Mouse (Mus musculus) yolk sac, embryonic 10.5 days (tissue): ENCODE results near the gene Flad1.

Experiments used
- DNase-seq: peaks from one replicate; pipeline ENCODE4 v3.0.0-alpha.2; 2017; ENCODE audit warnings: low spot score

The Flad1 gene

DNA sequence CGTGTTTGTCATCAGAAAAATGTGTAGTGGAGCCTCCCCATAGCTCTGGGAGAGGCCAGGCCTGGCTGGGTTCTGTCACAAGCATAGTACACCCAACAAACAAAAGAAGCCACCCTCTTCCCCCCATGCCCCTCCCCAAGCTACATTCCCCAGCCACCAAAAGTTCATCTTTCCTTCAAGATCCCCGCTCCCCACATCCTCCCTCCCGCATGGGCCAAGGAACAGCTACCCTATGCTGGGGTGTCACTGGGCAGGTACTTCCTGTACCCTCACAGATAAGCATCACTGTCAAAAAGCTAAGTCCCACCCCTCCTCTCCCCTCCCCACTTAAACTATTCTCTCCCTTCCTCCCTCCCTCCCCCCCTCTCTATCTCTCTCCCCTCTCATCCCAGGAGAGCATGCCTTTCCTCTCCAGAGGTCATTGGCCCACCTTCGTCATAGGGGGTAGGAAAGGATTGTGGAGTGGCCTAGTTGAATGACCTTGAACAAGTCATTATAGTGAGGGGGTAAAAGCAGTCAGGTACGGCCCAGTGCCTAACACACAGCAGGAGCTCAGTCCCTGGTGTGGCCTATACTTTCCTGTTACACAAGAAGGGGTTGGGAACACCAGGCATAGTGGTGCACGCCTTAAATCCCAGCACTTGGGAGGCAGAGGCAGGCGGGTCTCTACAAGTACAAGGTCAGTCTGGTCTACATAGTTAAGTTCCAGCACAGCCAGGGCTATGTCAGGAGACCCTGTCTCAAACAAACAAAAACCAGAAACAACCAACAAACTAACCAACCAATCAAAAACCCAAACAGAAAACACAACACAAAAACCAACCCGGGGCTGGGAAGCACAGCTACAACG lies 29.4 kb downstream of the Flad1 start:
- DNase-seq = no peak

DNA sequence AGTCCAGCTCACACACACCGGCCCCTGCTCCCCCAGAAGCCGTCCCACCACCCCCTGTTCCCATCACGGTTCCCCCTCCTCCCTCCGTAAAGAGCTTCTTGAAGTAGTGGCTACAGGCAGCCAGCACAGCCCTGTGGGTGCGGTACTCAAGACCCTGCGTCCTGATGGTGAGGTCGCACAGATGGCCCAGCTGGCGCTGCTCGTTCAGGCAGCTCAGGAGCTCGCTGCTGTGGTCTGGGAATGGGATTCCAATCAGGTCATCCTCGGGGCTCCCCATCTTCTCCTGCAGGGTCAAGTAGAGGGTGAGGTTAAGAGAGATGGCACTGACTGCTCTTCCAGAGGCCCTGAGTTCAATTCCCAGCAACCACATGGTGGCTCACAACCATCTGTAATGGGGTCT lies 30.4 kb downstream of the Flad1 start:
- no peak for DNase-seq

DNA sequence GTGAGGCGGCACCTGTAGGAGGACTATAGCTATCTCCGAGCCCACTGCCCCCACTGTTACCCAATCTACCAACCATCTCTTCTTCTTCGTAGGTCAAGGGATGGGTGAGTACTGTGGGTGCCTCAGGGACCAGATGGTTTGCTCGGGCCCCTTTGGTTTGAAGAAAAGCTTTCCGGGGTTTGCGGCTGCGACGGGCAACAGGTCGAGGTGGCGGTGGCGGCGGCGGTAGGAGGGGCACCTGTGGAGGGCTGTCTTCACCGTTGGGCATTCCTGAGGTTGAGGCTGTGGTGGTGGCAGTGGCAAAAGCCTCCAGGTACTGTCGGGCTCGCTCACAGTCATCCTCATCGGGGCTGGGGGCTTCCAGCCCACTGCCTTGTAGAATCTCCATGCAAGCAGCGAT lies 31.0 kb downstream of the Flad1 start:
- no peak for DNase-seq

DNA sequence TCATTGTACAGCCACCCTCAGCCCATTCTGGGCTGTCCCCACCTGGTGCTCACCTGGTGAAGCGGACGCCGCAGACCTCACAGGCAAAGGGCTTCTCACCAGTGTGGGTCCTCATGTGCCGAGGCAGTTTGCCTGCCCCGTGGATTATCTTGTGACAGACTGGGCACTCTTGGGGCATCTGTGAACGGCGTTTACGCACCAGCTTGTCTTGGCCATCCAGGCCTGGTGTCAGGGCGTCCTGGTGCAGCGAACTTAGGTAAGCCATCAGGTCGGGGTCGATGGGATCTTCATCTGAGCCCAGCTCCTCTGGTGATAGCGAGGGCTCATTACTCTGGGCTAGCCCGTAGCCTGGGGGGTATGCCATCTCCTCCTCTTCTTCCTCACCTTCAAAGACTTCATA lies 31.4 kb downstream of the Flad1 start:
- DNase-seq = no peak

DNA sequence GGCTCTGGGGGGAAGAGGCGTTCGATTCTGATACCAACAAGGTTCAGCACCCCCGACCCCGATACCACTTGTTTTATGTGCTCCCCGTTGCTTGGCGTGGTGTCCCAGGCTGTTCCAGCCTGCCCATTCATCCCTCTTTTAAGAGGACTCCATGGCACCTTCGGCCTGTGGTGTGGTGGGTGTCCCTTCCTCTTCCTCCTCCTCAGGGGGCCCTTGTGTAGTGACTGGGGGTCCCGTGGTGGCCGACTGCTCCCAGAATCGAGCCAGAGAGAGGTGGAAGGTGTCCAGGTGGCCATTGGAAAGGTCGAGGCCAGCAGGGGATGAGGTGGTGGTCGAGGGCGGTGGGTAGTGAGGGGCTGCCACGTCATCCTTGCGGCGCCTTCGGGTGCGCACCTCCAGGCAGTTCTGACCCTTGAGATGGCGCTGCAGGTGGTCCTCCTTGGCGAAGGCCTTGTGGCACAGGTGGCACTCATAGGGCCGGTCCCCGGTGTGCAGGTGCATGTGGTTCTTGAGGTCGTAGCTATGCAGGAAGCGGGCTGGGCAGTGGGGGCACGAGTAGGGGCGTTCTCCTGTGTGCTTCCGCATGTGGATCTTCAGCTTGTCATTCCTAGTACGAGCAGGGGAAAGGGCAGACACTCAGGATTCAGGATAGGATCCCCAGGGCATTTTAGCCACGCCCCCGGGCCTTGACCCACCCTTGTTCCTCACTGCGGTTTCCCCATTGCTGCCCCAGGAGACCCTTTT lies 32.1 kb downstream of the Flad1 start:
- no peak for DNase-seq

DNA sequence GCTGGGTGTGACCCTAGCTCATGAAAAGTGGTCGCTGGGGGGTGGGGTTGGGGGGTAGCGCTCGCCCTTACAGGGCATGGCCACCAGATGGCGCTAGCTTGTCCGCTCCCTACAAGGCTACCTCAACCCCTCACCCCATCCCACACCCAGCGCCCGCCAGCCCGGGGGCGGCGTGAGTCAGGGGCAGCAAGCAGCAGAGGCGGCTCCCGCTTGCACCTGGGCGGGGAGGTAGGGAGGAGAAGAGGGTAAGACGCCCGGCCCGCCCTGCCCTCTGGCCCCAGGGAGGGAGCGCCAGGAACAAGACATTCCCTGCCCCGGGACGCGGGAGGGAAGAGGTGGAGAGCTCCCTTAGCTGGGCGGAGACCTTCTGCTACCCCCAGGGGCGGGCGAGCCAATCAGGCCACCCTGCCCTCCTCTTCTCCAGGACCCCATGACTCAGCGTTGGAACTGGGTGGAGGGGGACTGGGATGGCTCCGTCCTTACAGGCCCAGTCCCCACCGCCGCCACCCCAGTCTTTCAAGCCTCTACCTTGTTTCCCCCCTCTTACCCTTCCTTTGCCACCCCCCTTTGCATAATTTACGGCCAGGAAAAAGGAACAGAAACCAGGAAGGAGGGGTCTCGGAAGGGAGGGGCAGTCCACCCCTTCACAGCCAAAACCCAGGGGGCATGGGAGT lies 33.1 kb downstream of the Flad1 start:
- peak; percentile 87 for DNase-seq

DNA sequence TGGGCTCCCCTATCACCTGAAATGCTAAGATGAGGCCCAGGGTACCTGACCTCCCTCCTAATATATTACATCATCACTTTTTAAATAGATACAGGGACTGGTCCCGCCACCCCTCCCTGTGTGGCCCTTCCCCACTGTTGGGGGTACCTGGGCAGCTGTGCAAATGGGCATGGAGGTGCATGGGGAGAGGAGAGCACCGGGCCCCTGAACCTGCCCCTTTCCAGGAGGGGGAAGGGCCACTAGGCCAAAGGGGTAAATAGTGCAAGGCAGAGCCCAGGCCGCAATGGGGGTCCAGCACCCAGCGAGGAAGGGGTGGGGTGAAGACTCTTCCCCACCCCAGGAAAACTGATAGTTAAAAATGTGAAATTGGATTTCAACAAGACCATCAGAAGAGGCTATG lies 33.8 kb downstream of the Flad1 start:
- no peak for DNase-seq

DNA sequence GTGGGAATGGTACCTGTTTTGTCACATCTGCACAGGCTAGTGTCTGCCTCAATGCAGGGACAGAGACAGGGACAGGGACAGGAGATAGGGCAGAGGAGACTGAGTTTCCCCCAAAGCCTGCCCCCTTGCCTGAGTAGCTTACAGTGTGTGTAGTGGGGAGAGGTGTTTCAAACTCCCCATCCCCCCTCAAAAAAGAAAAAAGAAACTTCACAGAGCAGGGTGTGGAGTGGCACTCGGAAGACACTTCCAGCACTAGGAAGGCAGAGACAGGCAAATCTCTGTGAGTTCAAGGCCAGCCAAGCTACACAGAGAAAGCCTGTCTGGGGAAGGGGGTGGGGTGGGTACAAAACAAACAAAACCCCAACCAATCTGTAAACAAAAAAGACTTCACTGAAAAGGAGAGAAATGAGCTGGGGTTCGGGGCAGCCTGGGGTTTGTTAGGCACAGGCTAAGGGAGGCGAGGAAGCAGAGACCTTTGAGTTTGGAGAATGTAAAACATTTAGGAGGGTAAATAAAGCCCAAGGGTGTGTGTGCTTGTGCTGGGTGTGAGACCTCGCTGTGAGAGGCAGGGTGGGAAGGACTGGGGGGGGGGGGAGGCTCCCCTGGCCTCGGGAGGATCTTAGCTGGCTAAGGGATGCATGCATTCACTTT lies 38.0 kb downstream of the Flad1 start:
- DNase-seq = no peak

DNA sequence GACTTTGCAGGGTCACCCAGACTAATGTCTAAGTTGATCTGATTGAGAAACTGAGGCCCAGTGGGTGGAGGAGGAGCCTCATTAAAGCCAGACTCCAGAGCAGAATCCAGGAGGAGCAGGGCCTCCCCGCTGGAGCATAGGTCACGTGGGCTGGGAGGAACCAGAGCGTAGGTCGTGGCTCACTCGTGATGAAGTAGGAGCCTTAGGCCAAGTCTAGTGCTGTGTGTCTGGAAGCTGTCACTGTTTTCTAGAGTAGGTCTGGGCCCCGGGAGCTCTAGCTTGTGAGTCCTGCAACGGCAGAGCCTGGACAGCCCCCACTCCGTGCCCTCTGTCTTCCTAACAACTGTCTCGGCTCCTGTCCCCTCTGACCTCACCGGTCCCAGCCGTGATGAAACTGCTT lies 44.3 kb downstream of the Flad1 start:
- peak; percentile 59 for DNase-seq

DNA sequence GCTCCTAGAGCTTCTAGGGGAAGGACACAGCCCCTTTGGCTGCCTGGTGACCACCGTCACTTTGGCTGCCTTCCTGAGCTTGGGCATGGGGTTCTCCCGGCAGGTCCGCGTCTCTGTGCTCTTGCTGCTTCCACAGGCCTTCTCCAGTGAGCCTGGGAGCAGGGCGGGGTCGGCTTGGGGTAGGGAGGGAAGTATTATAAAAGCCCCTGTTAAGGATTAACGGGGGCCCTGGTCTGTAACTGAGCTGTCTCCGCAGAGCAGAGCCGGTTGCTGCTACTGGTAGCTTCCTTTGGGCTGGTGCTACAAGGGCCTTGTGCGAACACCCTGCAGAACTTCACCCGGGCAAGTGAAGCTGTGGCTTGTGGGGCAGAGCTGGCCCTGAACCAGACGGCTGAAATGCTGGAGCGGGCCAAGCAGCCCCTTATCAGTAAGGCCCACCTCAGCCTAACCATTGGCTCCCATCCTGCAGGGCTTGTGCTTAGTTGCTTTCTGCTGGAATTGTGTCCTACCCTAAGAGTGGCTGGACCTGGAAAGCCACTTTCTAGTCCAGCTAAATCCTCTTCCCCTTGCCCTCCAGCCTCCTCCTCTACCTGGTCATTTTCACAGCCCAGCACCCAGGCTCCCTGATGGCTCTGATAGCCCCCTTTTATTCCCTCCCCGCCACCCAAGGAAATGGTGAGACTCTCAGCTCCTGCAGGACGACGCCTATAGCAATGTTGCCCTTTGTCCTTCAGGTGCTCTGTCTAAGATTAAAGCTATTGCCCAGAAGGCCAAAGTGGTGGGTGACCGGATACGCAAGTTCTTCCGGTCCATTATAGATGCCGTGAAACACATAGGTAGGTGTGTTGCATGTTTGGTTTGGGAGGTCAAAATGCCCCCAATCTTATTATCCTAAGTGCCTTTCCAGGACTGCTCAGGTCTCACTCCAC lies 45.9 kb downstream of the Flad1 start:
- peak; percentile 58 for DNase-seq

DNA sequence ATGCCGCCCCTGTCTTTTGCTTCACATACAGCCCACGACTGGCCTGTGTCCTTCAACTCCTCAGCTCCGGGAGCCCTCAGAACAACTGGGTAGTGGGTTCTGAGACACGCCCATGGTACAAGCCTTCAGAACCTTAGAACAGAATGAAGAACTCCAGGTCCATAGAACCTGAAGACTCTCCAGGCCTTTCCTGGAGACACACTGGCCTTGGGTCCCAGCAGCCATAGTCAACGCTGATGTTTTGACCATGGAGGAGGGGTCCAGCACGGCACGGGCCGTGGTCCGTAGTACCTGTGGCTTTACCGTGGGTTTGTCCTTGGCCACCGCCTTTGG lies 46.6 kb downstream of the Flad1 start, which contains the start of gene Dcst1:
Dcst1 (minus strand) TSS at position 101 of the 333 bp plus-strand sequence.
- DNase-seq = no peak

DNA sequence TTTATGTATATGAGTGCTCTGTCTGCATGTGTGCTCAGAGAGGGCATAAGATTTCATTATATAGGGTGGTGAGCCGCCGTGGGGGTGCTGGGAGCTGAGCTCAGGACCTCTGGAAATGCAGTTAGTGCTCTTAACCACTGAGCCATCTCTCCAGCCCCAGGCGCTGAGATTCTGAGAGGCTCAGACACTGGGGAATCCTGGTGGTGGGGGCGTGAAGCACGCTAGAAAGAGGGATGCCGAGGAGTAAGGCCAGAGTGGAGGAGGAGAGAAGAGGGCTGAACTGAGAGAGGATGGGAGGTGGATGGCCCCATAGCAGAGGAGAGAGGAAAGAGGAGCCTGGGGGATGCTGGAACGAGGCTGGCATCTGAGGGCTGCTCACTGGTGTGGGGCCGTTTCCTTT lies 47.0 kb downstream of the Flad1 start:
- DNase-seq = no peak

DNA sequence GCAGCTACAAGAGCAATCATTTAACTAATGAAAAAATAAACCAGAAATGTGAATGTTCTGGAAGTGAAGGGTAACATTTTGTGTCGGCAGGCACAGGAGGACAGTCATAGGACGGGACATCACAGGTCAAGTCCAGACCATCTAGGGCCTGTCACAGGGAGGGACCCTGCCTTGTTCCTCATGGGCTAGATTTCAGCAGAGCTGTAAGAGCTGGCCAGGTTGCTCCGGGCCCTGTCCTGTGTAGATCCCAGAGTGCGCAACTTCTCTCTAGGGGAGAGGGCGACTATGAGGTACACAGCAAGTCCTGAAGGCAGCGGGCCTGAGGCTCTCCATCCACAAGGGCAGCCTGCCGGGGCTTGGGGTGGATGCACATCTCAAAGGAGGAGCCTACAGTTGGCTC lies 50.0 kb downstream of the Flad1 start, which contains the start of gene Dcst2:
Dcst2 (plus strand) TSS at position 301 of the 400 bp plus-strand sequence.
- DNase-seq = no peak

DNA sequence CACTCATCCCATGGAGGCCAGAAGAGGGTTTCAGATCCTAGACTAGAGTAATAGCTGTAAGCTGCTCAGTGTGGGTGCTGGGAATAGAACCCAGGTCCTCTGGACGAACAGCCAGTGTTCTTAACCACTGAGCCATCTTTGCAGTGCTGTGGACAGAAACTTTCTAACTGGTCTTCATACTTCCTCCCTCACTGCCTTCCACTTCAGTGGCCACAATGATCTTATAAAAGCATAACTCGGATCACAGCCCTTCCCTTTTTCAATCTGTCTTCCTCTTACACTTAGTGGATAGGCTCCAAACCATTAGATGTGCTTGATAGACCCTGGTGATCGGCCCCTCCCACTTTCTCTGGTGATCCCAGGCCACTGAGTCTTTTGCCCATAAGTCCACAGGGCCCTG lies 51.4 kb downstream of the Flad1 start:
- DNase-seq = no peak

DNA sequence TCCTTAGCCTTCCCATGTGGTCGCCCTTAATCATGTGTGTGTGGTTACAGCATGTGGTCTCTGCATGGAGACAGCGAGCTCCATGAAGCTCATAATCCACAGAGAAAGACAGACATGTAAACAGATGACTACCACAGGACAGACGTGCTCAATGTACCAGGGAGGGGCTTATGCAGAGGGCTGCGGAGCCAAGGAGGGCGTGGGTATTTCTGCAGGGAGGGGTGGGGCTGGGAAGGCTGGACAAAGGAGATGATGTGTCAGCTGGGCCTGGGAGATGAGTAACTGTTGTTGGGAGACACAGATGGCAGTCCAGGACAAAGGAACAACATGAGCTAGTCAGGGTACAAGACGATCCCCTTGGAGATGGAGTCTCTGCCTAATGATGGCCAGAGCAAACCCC lies 52.0 kb downstream of the Flad1 start:
- no peak for DNase-seq

DNA sequence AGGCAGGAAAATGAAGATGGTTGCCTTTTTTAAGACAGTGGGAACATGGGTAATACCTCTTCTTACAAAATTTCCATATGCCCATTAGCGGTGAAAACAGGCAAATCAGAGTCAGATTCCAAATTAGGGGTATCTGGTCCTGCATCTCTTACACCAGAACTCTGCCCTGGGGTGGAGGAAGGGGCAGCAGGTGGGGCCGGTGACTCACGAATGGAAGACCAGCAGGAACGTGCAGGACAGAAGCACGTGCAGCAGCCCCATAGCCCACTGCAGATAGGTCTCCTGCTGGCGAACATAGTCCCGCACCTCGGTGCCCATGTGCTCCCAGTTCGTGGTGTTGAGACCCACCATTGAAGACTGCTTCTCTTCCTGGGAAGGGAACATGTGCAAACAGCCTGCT lies 55.6 kb downstream of the Flad1 start:
- DNase-seq = no peak

DNA sequence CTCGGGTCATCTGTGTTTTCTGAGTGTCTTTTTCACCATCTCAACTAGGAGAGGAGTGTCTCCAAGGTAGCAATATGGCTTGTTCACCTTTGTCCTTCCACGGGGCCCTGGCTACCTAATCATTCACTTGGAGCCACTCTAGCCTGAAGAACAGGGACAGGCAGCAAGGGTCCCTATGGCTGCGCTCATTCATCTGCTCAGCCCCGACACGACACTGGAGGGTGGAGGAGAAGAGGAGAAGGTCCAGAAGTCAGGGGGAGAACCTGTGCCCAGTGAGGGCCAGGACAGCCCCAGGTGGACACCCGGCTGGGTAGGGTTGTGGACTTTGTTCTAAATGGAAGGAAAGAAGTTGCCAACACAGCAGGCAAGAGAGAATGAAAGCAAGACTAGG lies 56.2 kb downstream of the Flad1 start:
- no peak for DNase-seq

DNA sequence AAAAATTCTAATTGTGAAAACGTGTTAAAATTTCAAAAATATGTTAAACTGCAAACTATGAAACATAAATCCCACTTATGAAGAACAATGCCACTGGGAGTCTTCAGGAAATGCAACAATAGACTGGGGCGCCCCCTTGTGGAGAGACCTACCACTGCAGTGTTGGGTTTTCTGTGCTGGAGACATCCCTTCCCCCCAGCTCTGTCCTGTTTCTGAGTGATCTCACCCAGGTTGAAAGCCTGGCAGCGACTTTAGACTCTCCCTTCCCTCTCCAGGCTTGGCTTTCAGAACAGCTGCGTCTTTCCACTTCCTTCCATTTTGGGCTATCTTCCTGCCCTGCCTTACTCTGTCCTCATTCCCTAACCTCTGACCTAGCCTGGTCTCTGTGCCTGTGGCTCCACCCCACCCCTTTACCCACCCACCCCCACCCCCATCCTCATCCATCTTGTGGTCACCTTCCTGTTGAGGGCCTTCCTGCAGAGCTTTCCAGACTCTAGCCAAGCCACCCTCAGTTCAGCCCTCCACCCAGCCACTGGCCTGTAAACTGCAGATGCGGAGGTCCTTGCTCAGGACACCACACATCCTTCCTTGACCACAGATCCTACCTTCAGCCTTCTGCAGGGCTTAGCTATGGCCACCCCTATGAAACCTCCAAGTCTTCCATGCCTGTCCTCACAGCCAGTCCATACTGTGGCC lies 56.7 kb downstream of the Flad1 start:
- peak; percentile 73 for DNase-seq

DNA sequence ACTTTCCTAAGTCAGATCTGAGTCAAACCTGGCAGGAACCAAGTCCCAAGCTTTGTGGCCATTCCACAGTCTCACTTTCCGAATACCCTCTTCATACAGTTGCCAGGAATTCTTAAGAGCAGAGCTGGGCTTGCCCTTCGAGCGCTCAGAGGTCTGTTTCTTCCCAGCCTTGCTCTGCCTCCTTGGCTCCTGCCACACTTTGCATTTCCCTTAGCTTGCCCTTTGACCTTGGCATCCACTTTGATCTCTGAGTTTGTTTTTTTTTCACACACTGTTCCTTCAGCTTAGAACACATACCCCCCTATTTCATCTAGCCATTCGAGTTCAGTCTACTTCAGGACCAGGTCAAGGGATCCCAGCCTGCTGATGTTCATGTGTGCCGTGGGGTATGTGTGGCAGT lies 60.4 kb downstream of the Flad1 start:
- no peak for DNase-seq
